Mouse (Mus musculus) inflammation-experienced regulatory T-cells (primary cell): Measurements from ENCODE around the gene Slc17a4. TPM values are rescaled to one million over a fixed set of nuclear protein-coding genes. Genes with fewer than 3 reads are reported as not detected.

Experiments used
- polyA plus RNA-seq, 2 experiments: library from polyadenylated mRNA; unstranded; fragments of 100-300 nt; shearing (Covaris generic); gene quantifications; one replicate each; pipeline ENCODE4 v1.2.1; 2017

The Slc17a4 gene
- under 1 TPM; 0.06 to 0.56 TPM for polyA plus RNA-seq

DNA sequence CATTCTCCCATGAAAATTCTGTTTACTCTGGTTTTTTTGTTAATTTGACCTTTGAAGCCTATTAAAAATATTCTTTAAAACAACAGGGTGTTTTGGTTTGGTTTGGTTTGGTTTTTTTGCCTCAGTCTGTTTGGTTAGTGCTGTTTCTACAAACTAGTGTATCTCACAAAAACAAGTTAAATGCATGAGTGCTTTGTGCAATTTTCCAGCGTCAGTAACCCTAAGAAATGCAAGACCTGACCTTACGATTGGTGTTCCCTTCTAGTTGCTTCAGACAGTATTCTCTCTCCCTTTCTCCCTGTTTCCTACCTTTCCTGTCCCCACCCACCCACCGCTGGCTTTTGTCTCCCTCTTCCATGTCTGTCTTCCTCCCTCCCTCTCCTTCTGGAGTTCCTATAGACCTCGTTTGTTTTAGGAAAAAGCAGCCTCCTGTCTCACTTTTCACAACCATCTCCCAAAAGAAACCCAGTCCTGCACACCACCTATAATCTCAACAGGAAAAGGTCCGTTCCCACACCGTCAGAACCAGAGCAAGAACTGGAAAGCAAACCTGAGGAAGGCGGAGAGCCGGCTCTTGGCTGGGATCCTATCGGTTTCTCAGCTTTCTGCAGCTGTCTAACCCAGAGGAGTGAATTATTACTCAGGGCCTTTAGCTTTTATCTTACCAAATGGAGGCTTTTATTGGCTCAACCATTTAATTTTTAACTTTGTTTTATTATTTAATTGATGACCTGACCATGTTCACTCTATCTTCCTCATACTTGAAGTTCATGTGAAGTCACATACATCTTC, at the start of gene Slc17a4:
Gene Slc17a4, minus strand, starts transcription at position 634 of the 792 bp plus-strand sequence.

DNA sequence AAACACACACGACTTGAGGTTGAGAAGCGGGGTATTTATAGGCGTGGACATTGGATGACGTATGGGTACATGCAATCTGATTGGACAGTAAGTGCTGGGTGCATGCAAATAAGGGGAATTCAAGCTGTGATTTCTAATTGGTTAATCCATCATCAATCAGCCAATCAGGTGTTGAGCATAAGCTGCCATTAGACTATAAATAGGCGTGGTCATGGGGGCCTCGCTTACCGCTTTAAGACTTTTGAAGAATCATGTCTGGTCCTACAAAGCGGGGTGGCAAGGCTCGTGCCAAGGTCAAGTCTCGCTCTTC, 19.4 kb upstream of the Slc17a4 start, which contains the start of gene Hist1h2aa:
Gene Hist1h2aa, plus strand, starts transcription at position 252 of the 310 bp plus-strand sequence.

DNA sequence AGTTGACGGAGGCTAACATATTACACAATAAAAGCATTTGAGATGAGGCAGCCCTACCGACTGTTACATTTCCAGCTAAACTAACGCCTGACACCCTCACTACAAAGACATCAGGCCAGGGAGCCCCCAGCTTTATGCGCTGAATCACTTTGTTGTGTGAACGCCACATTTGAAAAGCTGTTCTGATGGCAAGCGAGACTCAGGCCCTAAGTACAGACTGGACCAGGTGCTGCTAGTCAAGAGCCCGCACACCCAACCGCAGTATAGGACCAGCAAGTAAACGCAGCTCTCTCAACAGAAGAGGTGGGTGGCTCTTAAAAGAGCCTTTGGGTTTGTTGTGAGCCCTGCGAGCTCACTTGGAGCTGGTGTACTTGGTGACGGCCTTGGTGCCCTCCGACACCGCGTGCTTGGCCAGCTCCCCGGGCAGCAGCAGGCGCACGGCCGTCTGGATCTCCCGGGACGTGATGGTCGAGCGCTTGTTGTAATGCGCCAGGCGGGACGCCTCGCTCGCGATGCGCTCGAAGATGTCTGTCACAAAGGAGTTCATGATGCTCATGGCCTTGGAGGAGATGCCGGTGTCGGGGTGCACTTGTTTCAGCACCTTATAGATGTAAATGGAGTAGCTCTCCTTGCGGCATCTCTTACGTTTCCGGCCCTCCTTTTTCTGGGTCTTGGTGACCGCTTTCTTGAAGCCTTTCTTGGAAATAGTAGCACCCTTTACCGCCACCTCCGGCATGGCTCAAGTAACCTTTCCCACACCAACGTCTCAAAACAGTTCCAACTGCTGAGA, 18.8 kb upstream of the Slc17a4 start, which contains the start of gene Hist1h2ba:
Gene Hist1h2ba, minus strand, starts transcription at position 736 of the 790 bp plus-strand sequence.

DNA sequence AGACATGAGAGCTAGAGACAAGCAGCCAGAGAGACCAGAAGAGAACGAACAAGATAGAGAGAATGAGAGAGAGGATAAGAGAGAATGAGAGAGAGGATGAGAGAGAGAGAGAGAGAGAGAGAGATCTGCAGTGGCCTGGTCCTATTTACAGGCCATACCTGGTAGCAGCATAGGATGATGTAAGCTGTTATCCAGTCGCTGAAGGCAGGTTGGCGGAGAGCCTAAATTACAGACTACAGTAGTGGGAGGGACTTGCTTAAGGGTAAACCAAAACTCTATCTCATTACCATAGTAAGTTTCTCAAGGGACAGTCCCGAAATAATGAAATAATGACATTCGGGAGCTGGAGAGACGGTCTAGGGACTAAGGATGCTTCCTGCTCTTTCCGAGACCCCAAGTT, 47.4 kb downstream of the Slc17a4 start, which contains the start of gene Slc17a1:
Gene Slc17a1, plus strand, starts transcription at position 346 of the 400 bp plus-strand sequence.

Other genes starting within 250 kb of the Slc17a4 start
- 1 to 10 TPM; 2.2 to 4.6 TPM for gene Hist1h2ac, start 231.1 kb downstream of the Slc17a4 start, polyA plus RNA-seq
- gene Hist1h2bc, start 230.8 kb downstream of the Slc17a4 start, polyA plus RNA-seq: 1 to 10 TPM; 6.3 to 8.3 TPM
- under 1 TPM in 1 of 2 experiments, not detected in 1; 0.53 TPM for gene Hist1h1t, start 219.2 kb downstream of the Slc17a4 start, polyA plus RNA-seq
- gene Hist1h4c, start 216.6 kb downstream of the Slc17a4 start, polyA plus RNA-seq: 10 to 100 TPM in 1 of 2 experiments, 1 to 10 TPM in 1; 4.3 to 11.5 TPM
- gene Hfe, start 204.2 kb downstream of the Slc17a4 start, polyA plus RNA-seq: under 1 TPM; 0.75 to 0.92 TPM
- gene Hist1h1c, start 176.2 kb downstream of the Slc17a4 start, polyA plus RNA-seq: 10 to 100 TPM; 25.5 to 40.4 TPM
- not detected for gene Hist1h3c, start 169.4 kb downstream of the Slc17a4 start, polyA plus RNA-seq
- under 1 TPM in 1 of 2 experiments, not detected in 1; 0.80 TPM for gene Hist1h2bb, start 168.3 kb downstream of the Slc17a4 start, polyA plus RNA-seq
- 1 to 10 TPM in 1 of 2 experiments, under 1 TPM in 1; 0.42 to 2.0 TPM for gene Hist1h2ab, start 163.9 kb downstream of the Slc17a4 start, polyA plus RNA-seq
- gene Hist1h3b, start 162.7 kb downstream of the Slc17a4 start, polyA plus RNA-seq: not detected
- gene Hist1h4b, start 158.0 kb downstream of the Slc17a4 start, polyA plus RNA-seq: 1 to 10 TPM; 6.9 to 9.9 TPM
- not detected for gene Hist1h4a, start 153.8 kb downstream of the Slc17a4 start, polyA plus RNA-seq
- gene Hist1h3a, start 152.6 kb downstream of the Slc17a4 start, polyA plus RNA-seq: 10 to 100 TPM in 1 of 2 experiments, 1 to 10 TPM in 1; 5.0 to 15.8 TPM
- gene Hist1h1a, start 151.3 kb downstream of the Slc17a4 start, polyA plus RNA-seq: 1 to 10 TPM; 1.0 to 1.6 TPM
- under 1 TPM; 0.07 to 0.47 TPM for gene Trim38, start 145.1 kb downstream of the Slc17a4 start, polyA plus RNA-seq
- under 1 TPM; 0.04 to 0.13 TPM for gene Slc17a2, start 108.0 kb downstream of the Slc17a4 start, polyA plus RNA-seq
- under 1 TPM in 1 of 2 experiments, not detected in 1; 0.20 TPM for gene Slc17a3, start 75.6 kb downstream of the Slc17a4 start, polyA plus RNA-seq
- 1 to 10 TPM in 1 of 2 experiments, under 1 TPM in 1; 0.14 to 2.4 TPM for gene Slc17a1, start 47.3 kb downstream of the Slc17a4 start, polyA plus RNA-seq
- not detected for gene Hist1h2ba, start 19.1 kb upstream of the Slc17a4 start, polyA plus RNA-seq
- not detected for gene Hist1h2aa, start 19.5 kb upstream of the Slc17a4 start, polyA plus RNA-seq
- not detected for gene Scgn, start 76.2 kb upstream of the Slc17a4 start, polyA plus RNA-seq